Mouse (Mus musculus): ENCODE measurements around the gene Cmtm4. TPM values are rescaled to one million over a fixed set of nuclear protein-coding genes. Genes with fewer than 3 reads are reported as not detected.

Gene Cmtm4
- under 1 TPM; 0.16 to 0.43 TPM for polyA plus RNA-seq (2017; shearing (Covaris generic))

- ATAC-seq = peak; percentile 72
Measured at GRCm38 (mm10) chr8:104395703-104396357, at the start of gene Cmtm4. Gene Cmtm4, minus strand, starts transcription at chr8:104395807.

GRCm38 (mm10) chr8:104445248-104445647, 49.6 kb upstream of the Cmtm4 start:
- no peak for ATAC-seq

- ATAC-seq = peak; percentile 7
Measured at GRCm38 (mm10) chr8:104443125-104443679, 47.6 kb upstream of the Cmtm4 start.

GRCm38 (mm10) chr8:104442299-104443124, 46.9 kb upstream of the Cmtm4 start, which contains the start of gene Dync1li2:
Gene Dync1li2, minus strand, starts transcription at chr8:104443047.
- peak; percentile 95 for ATAC-seq

GRCm38 (mm10) chr8:104441613-104442012, 46.0 kb upstream of the Cmtm4 start:
- no peak for ATAC-seq

- ATAC-seq = no peak
Measured at GRCm38 (mm10) chr8:104439461-104439860, 43.9 kb upstream of the Cmtm4 start.

- no peak for ATAC-seq
Measured at GRCm38 (mm10) chr8:104437494-104438135, 42.0 kb upstream of the Cmtm4 start.

- no peak for ATAC-seq
Measured at GRCm38 (mm10) chr8:104436591-104436990, 41.0 kb upstream of the Cmtm4 start.

GRCm38 (mm10) chr8:104436038-104436437, 40.4 kb upstream of the Cmtm4 start:
- peak; percentile 39 for ATAC-seq

- ATAC-seq = no peak
Measured at GRCm38 (mm10) chr8:104434826-104435354, 39.3 kb upstream of the Cmtm4 start.

- no peak for ATAC-seq
Measured at GRCm38 (mm10) chr8:104434275-104434674, 38.7 kb upstream of the Cmtm4 start.

- ATAC-seq = no peak
Measured at GRCm38 (mm10) chr8:104433191-104433842, 37.7 kb upstream of the Cmtm4 start.

- ATAC-seq = no peak
Measured at GRCm38 (mm10) chr8:104432656-104433055, 37.0 kb upstream of the Cmtm4 start.

- ATAC-seq = no peak
Measured at GRCm38 (mm10) chr8:104430230-104430629, 34.6 kb upstream of the Cmtm4 start.

- no peak for ATAC-seq
Measured at GRCm38 (mm10) chr8:104427703-104428102, 32.1 kb upstream of the Cmtm4 start.

- ATAC-seq = no peak
Measured at GRCm38 (mm10) chr8:104422313-104422712, 26.7 kb upstream of the Cmtm4 start.

GRCm38 (mm10) chr8:104416022-104416421, 20.4 kb upstream of the Cmtm4 start:
- ATAC-seq = no peak

- no peak for ATAC-seq
Measured at GRCm38 (mm10) chr8:104414204-104414603, 18.6 kb upstream of the Cmtm4 start.

- no peak for ATAC-seq
Measured at GRCm38 (mm10) chr8:104413770-104414169, 18.2 kb upstream of the Cmtm4 start.

- ATAC-seq = no peak
Measured at GRCm38 (mm10) chr8:104412805-104413532, 17.4 kb upstream of the Cmtm4 start.

- no peak for ATAC-seq
Measured at GRCm38 (mm10) chr8:104411972-104412371, 16.4 kb upstream of the Cmtm4 start.

All from CD4-positive, CD25-positive, alpha-beta regulatory T cell, adult 4 months (primary cell).